Mouse (Mus musculus): ENCODE measurements around the gene Slc25a22. TPM values are rescaled to one million over a fixed set of nuclear protein-coding genes. Genes with fewer than 3 reads are reported as not detected.

Gene Slc25a22
- total and polyA plus RNA-seq, 3 experiments = 6.5 to 31.5 (median 16.1) TPM

- Histone ChIP-seq H3K36me3 (replicated peaks in 1 of 2; ENCODE audit: control insufficient read depth in 1 of 2, insufficient read depth in 1 of 2, low read length in 1 of 2) (peaks cover 22 to 43% of the 10 kb centered on the region in 2 experiments), H3K9me3 (replicated peaks; ENCODE audit: low read length) (no peaks in the 10 kb centered on the region), H3K9ac (ENCODE audit: insufficient read depth, low read depth) (no peak within 1 kb of the TSS), H3K27me3 (replicated peaks) (no peaks in the 10 kb centered on the region), H3K4me3 (replicated peaks in 1 of 3; ENCODE audit: low read depth in 2 of 3, low read length in 2 of 3, poor library complexity in 1 of 3) (no peak within 1 kb of the TSS), H3K27ac (ENCODE audit: insufficient read depth, low read depth) (no peak within 1 kb of the TSS), H3K4me1 (ENCODE audit: control insufficient read depth in 1 of 2, insufficient read depth in 2 of 2) (peaks cover 6 to 26% of the 10 kb centered on the region in 2 experiments; a peak in 3 of 4 replicates), H3K79me2 (replicated peaks; ENCODE audit: control insufficient read depth, extremely low read depth, insufficient read depth, poor library complexity, severe bottlenecking) (no peaks in the 10 kb centered on the region), H3K4me2 (ENCODE audit: insufficient read depth, low read depth, poor library complexity, severe bottlenecking) (no peak within 1 kb of the TSS)
- TF ChIP-seq ZC3H11A (IDR thresholded peaks at IDR 0.05; ENCODE audit: low read depth, low read length) (no peak), IRF4 (IDR thresholded peaks at IDR 0.05; ENCODE audit: low read depth, low read length) (no peak), SMC3 (IDR thresholded peaks at IDR 0.05; ENCODE audit: low read depth, low read length) (no peak), NRF1 (IDR thresholded peaks at IDR 0.05; ENCODE audit: low read depth, low read length) (no peak), SIN3A (IDR thresholded peaks at IDR 0.05; ENCODE audit: low read length) (no peak), TCF12 (IDR thresholded peaks at IDR 0.05; ENCODE audit: low read depth, low read length) (no peak), ZNF384 (IDR thresholded peaks at IDR 0.05; ENCODE audit: low read depth, low read length) (no peak), ETS1 (conservative IDR thresholded peaks at IDR 0.05; ENCODE audit: low read depth, low read length) (no peak), RAD21 (IDR thresholded peaks at IDR 0.05; ENCODE audit: low read depth, low read length) (no peak), CTCF (conservative IDR thresholded peaks at IDR 0.05 in 1 of 2, IDR thresholded peaks at IDR 0.05 in 1 of 2; ENCODE audit: low read depth in 2 of 2, low read length in 2 of 2) (no peak), BHLHE40 (IDR thresholded peaks at IDR 0.05; ENCODE audit: low read depth, low read length) (no peak), KAT2A (IDR thresholded peaks at IDR 0.05; ENCODE audit: insufficient replicate concordance, low read length) (no peak), MEF2A (IDR thresholded peaks at IDR 0.05; ENCODE audit: borderline replicate concordance, low read depth, low read length) (no peak)
- dilution Hi-C loops (cut with MboI; ENCODE audit: extremely low pct_ligation_motif_present, extremely low pct_unique_long_range_greater_than_20kb, low sequenced_read_pairs) (no loop called here), in situ Hi-C loops (cut with MboI; ENCODE audit: low pct_ligation_motif_present, low pct_unique_long_range_greater_than_20kb, low sequenced_read_pairs) (no loop called here)
- DNase-seq (ENCODE audit: extremely low read depth) = no peak
Measured at GRCm38 (mm10) chr7:141460391-141461113, 22.9 kb upstream of the Slc25a22 start, which contains the start of gene Cracr2b. Cracr2b (plus strand) TSS chr7:141461094.

DNA sequence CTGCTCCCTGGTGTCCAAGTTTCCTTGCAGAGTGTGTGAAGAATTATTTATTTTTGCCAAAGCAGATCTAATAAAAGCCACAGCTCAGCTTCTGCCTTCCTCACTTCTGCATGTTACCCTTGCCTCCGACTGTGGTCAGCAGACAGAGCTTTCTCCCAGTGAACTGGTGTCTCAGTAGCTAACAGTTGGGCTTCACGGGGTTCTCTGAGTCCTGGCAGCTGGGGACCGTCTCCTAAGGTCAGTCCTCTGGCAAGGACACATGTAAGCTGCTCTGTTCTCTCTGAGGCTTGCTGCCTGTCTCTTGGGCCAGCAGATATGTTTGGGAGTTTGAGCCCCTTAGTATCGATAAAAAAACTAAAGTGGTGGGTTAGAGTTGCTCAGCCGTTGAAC, 22.3 kb upstream of the Slc25a22 start:
- H3K9me3 ChIP-seq (replicated peaks; ENCODE audit: low read length) = no peaks in the 10 kb centered on the region
- dilution Hi-C loops (cut with MboI; ENCODE audit: extremely low pct_ligation_motif_present, extremely low pct_unique_long_range_greater_than_20kb, low sequenced_read_pairs) = no loop called here
- H3K27ac ChIP-seq (ENCODE audit: insufficient read depth, low read depth) = no peak overlapping the region
- peaks cover 6 to 26% of the 10 kb centered on the region in 2 experiments; a peak in 3 of 4 replicates for H3K4me1 ChIP-seq (ENCODE audit: control insufficient read depth in 1 of 2, insufficient read depth in 2 of 2)
- no peak overlapping the region for H3K9ac ChIP-seq (ENCODE audit: insufficient read depth, low read depth)
- H3K36me3 ChIP-seq (replicated peaks in 1 of 2; ENCODE audit: control insufficient read depth in 1 of 2, insufficient read depth in 1 of 2, low read length in 1 of 2) = peaks cover 22 to 43% of the 10 kb centered on the region in 2 experiments
- H3K4me3 ChIP-seq (replicated peaks in 1 of 3; ENCODE audit: low read depth in 2 of 3, low read length in 2 of 3, poor library complexity in 1 of 3) = no peak overlapping the region
- in situ Hi-C loops (cut with MboI; ENCODE audit: low pct_ligation_motif_present, low pct_unique_long_range_greater_than_20kb, low sequenced_read_pairs) = no loop called here
- TF ChIP-seq USF2 (conservative IDR thresholded peaks at IDR 0.05; ENCODE audit: low read depth, low read length) (no peak), POLR2AphosphoS2 (IDR thresholded peaks at IDR 0.05; ENCODE audit: low read depth, low read length) (no peak), ZC3H11A (IDR thresholded peaks at IDR 0.05; ENCODE audit: low read depth, low read length) (no peak), HCFC1 (IDR thresholded peaks at IDR 0.05; ENCODE audit: low read depth, low read length) (no peak), IRF4 (IDR thresholded peaks at IDR 0.05; ENCODE audit: low read depth, low read length) (no peak), CHD1 (IDR thresholded peaks at IDR 0.05; ENCODE audit: low read depth, low read length) (no peak), CHD2 (IDR thresholded peaks at IDR 0.05; ENCODE audit: low read length) (no peak), ZKSCAN1 (IDR thresholded peaks at IDR 0.05; ENCODE audit: borderline replicate concordance, low read depth, low read length) (no peak), ZMIZ1 (IDR thresholded peaks at IDR 0.05; ENCODE audit: low read depth, low read length) (no peak), ETS1 (conservative IDR thresholded peaks at IDR 0.05; ENCODE audit: low read depth, low read length) (no peak), JUN (IDR thresholded peaks at IDR 0.05; ENCODE audit: insufficient read depth, low read depth, low read length) (no peak), NRF1 (IDR thresholded peaks at IDR 0.05; ENCODE audit: low read depth, low read length) (no peak)
- no peaks in the 10 kb centered on the region for H3K27me3 ChIP-seq (replicated peaks)
- no peak overlapping the region for H3K4me2 ChIP-seq (ENCODE audit: insufficient read depth, low read depth, poor library complexity, severe bottlenecking)
- H3K79me2 ChIP-seq (replicated peaks; ENCODE audit: control insufficient read depth, extremely low read depth, insufficient read depth, poor library complexity, severe bottlenecking) = no peaks in the 10 kb centered on the region
- no peak for DNase-seq (ENCODE audit: extremely low read depth)

All from CH12.LX (cell line).